Mouse (Mus musculus): ENCODE results near the gene Pnpla6. TPM values are rescaled to one million over a fixed set of nuclear protein-coding genes. Genes with fewer than 3 reads are reported as not detected.

Gene Pnpla6
- polyA plus RNA-seq, 1 experiment from 2014 or later, result 17.4 TPM

GRCm38 (mm10) chr8:3482240-3482740, 32.9 kb upstream of the Pnpla6 start:
- H3K4me2 ChIP-seq (replicated peaks; ENCODE audit: low read depth, low read length), result no peak overlapping the region
- no peaks in the 10 kb centered on the region for H3K36me3 ChIP-seq (ENCODE audit: control insufficient read depth, insufficient read depth, low read length)
- no peak for DNase-seq (ENCODE audit: low spot score)
- H3K27me3 ChIP-seq (ENCODE audit: control insufficient read depth, insufficient read depth, low read length), result no peaks in the 10 kb centered on the region
- no peak for ATAC-seq (ENCODE audit: low FRiP score)
- no peak overlapping the region for H3K4me3 ChIP-seq (ENCODE audit: low read depth, low read length)
- no peak overlapping the region for H3K9ac ChIP-seq (ENCODE audit: low read depth, low read length)
- 85% methylated on average over 22 of the region's 22 CpGs for WGBS
- H3K27ac ChIP-seq (ENCODE audit: low read depth, low read length), result no peak overlapping the region
- no peaks in the 10 kb centered on the region for H3K4me1 ChIP-seq (replicated peaks; ENCODE audit: control insufficient read depth, insufficient read depth, low read length)
- H3K9me3 ChIP-seq (ENCODE audit: control insufficient read depth, low read length), result no peaks in the 10 kb centered on the region

DNA sequence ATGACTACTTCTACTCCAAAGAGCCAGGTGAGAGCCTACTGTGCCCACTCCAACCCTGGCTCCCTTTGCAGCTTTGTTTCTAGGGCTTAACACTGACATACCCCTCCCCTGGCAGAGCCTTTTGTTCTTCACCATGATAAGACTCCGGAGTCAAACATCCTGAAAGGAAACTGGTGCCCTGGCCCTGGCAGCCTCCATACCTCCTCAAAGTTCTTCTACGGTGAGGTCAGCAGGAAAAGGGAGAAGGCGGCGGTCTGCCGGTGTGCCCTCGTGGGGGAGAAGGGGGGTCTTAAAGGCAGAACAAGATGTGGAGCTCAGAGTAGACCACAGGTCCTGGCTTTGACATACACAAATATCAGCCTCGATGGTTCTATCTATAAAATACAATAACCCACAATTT, 31.6 kb upstream of the Pnpla6 start:
- 91% methylated on average over 7 of the region's 7 CpGs for WGBS
- Histone ChIP-seq H3K4me2 (replicated peaks; ENCODE audit: low read depth, low read length) (no peak overlapping the region), H3K36me3 (ENCODE audit: control insufficient read depth, insufficient read depth, low read length) (no peaks in the 10 kb centered on the region)

DNA sequence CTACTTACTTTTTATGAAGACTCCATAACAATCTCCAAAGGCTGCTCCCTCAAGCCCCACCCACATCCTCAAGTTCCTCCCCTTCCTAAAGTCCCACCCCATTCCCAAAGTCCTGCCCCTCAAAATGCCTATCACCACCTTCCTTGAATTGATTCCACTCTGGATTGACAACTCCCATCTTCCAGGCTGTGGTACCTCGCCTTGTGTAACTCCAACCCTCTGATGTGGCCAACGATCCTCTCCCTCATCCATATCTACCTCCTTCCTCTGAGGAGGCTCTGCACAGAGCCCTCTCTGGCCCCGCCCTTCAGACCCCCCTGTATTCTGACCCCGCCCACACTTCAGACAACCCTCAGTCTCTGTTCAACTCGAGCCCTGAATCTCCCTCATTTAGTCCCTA, 30.0 kb upstream of the Pnpla6 start:
- H3K27ac ChIP-seq (ENCODE audit: low read depth, low read length), result no peak overlapping the region
- H3K9ac ChIP-seq (ENCODE audit: low read depth, low read length), result no peak overlapping the region
- no peaks in the 10 kb centered on the region for H3K9me3 ChIP-seq (ENCODE audit: control insufficient read depth, low read length)
- H3K4me2 ChIP-seq (replicated peaks; ENCODE audit: low read depth, low read length), result no peak overlapping the region
- H3K4me1 ChIP-seq (replicated peaks; ENCODE audit: control insufficient read depth, insufficient read depth, low read length), result no peaks in the 10 kb centered on the region
- H3K27me3 ChIP-seq (ENCODE audit: control insufficient read depth, insufficient read depth, low read length), result no peaks in the 10 kb centered on the region
- ATAC-seq (ENCODE audit: low FRiP score), result no peak
- no peak for DNase-seq (ENCODE audit: low spot score)
- WGBS, result 20% methylated on average over 5 of the region's 5 CpGs
- no peaks in the 10 kb centered on the region for H3K36me3 ChIP-seq (ENCODE audit: control insufficient read depth, insufficient read depth, low read length)
- no peak overlapping the region for H3K4me3 ChIP-seq (ENCODE audit: low read depth, low read length)

More for the DNA sequence above, 31.6 kb upstream of the Pnpla6 start:
- ATAC-seq (ENCODE audit: low FRiP score) (no peak), DNase-seq (ENCODE audit: low spot score) (no peak)
- Histone ChIP-seq H3K27ac (ENCODE audit: low read depth, low read length) (no peak overlapping the region), H3K4me3 (ENCODE audit: low read depth, low read length) (no peak overlapping the region), H3K9ac (ENCODE audit: low read depth, low read length) (no peak overlapping the region), H3K9me3 (ENCODE audit: control insufficient read depth, low read length) (no peaks in the 10 kb centered on the region), H3K4me1 (replicated peaks; ENCODE audit: control insufficient read depth, insufficient read depth, low read length) (no peaks in the 10 kb centered on the region), H3K27me3 (ENCODE audit: control insufficient read depth, insufficient read depth, low read length) (no peaks in the 10 kb centered on the region)

DNA sequence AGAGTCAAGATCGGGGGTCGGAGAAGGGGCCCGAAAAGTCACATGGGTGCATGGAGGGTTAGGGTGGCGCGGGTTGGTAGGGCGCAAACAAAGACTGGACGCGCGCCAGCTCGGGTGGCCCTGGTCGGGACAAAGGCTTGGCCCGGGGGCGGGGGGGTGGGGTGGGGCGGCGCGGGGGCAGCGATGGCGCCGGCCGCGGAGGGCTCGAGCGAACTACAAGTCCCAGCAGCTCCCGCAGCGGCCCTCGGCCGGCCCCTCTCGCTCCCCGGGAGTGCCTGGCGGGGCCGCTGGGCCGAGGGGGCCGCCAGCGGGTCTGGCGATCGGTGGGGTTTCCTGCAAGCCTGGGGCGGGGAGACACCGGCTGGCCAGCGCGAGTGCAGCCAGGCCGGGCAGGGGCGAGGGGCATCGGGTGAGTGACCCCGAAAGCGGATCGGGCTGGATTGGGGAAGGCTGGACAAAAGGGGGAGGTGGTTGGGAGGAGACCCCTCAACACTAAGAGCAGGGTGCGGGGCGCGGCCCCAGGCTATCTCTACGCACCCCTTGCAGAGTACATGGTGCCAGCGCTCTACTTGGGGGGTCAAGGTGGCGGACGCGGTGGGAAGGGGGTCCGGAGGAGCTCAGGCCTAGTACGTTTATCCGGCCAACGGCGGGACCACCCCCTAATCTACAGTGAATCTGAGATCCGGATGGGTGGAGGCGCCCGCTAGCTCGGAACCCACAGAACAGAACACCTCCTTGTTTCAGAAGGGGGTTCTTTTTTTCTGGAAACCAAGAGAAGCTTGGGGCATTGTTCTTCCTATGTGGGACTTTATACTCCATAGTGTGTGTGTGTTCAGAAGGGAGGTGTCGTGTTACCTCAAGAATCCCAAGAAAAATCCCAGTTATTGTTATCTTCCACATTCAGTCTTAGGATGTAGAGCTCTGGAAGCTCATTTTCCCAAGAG, 22.0 kb upstream of the Pnpla6 start, which contains the start of gene Zfp358:
Gene Zfp358 (plus strand): TSS at position 238 of the 944 bp plus-strand sequence.
- peak within 1 kb of the TSS; percentile 91 for H3K4me3 ChIP-seq (ENCODE audit: low read depth, low read length)
- H3K9ac ChIP-seq (ENCODE audit: low read depth, low read length), result peak within 1 kb of the TSS; percentile 98
- peak; percentile 89 for DNase-seq (ENCODE audit: low spot score)
- H3K27ac ChIP-seq (ENCODE audit: low read depth, low read length), result peak within 1 kb of the TSS; percentile 81
- ATAC-seq (ENCODE audit: low FRiP score), result peak; percentile 94
- H3K4me1 ChIP-seq (replicated peaks; ENCODE audit: control insufficient read depth, insufficient read depth, low read length), result no peaks in the 10 kb centered on the region
- peak within 1 kb of the TSS; percentile 68 for H3K4me2 ChIP-seq (replicated peaks; ENCODE audit: low read depth, low read length)
- H3K36me3 ChIP-seq (ENCODE audit: control insufficient read depth, insufficient read depth, low read length), result peaks cover 21% of the 10 kb centered on the region
- H3K27me3 ChIP-seq (ENCODE audit: control insufficient read depth, insufficient read depth, low read length), result no peaks in the 10 kb centered on the region
- peaks cover 2% of the 10 kb centered on the region; the same call in 1 of the 2 replicates for H3K9me3 ChIP-seq (ENCODE audit: control insufficient read depth, low read length)
- under 1% methylated on average over 39 of the region's 64 CpGs for WGBS

DNA sequence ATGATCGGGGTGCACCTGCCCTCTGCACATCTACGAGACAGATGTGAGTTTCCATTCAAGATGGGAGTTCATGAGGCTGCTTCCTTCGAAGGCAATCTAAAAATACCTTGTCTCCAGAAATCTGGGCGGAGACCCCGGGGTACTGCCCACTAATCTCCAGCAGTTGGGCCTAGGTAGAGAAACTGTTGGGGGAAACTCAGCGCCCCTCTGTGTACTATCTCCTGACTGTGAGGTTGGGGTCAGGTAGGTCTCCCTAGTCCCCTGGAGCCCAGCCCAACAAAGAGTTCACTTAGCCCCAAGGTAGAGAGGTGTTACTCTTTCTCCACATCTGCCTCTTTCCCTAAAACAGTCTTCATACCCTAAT, 21.4 kb upstream of the Pnpla6 start:
- no peaks in the 10 kb centered on the region for H3K27me3 ChIP-seq (ENCODE audit: control insufficient read depth, insufficient read depth, low read length)
- peaks cover 21% of the 10 kb centered on the region for H3K36me3 ChIP-seq (ENCODE audit: control insufficient read depth, insufficient read depth, low read length)
- WGBS, result 55% methylated on average over 6 of the region's 6 CpGs
- H3K27ac ChIP-seq (ENCODE audit: low read depth, low read length), result peak overlapping the region; percentile 81
- peak overlapping the region; percentile 98 for H3K9ac ChIP-seq (ENCODE audit: low read depth, low read length)
- ATAC-seq (ENCODE audit: low FRiP score), result no peak
- peaks cover 2% of the 10 kb centered on the region; the same call in 1 of the 2 replicates for H3K9me3 ChIP-seq (ENCODE audit: control insufficient read depth, low read length)
- H3K4me3 ChIP-seq (ENCODE audit: low read depth, low read length), result peak overlapping the region; percentile 91
- no peak for DNase-seq (ENCODE audit: low spot score)
- no peaks in the 10 kb centered on the region for H3K4me1 ChIP-seq (replicated peaks; ENCODE audit: control insufficient read depth, insufficient read depth, low read length)
- H3K4me2 ChIP-seq (replicated peaks; ENCODE audit: low read depth, low read length), result peak overlapping the region; percentile 68

DNA sequence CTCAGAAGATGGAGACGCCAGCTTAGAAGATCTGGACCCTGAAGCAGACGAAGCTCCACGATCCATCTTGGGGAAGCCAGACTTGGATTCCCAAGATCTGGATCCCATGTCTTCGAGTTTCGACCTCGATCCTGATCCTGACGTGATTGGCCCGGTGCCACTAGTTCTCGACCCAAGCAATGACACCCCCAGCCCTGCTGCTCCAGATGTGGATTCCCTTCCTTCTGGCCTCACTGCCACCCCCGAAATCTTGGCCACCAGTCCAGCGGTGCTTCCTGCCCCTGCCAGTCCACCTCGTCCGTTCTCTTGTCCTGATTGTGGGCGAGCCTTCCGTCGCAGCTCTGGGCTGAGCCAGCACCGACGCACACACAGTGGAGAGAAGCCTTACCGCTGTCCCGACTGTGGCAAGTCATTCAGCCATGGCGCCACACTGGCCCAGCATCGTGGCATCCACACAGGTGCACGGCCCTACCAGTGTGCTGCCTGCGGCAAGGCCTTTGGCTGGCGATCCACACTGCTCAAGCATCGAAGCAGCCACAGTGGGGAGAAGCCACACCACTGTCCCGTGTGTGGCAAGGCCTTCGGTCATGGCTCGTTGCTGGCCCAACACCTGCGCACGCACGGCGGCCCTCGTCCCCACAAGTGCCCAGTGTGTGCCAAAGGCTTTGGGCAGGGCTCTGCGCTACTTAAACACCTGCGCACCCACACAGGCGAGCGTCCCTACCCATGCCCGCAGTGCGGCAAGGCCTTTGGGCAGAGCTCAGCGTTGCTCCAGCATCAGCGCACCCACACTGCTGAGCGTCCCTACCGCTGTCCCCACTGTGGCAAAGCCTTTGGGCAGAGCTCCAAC, 19.4 kb upstream of the Pnpla6 start:
- Histone ChIP-seq H3K4me2 (replicated peaks; ENCODE audit: low read depth, low read length) (no peak overlapping the region), H3K9me3 (ENCODE audit: control insufficient read depth, low read length) (peaks cover 2% of the 10 kb centered on the region; the same call in 1 of the 2 replicates), H3K9ac (ENCODE audit: low read depth, low read length) (no peak overlapping the region), H3K27ac (ENCODE audit: low read depth, low read length) (no peak overlapping the region), H3K36me3 (ENCODE audit: control insufficient read depth, insufficient read depth, low read length) (peaks cover 21% of the 10 kb centered on the region), H3K4me3 (ENCODE audit: low read depth, low read length) (no peak overlapping the region), H3K27me3 (ENCODE audit: control insufficient read depth, insufficient read depth, low read length) (no peaks in the 10 kb centered on the region), H3K4me1 (replicated peaks; ENCODE audit: control insufficient read depth, insufficient read depth, low read length) (no peaks in the 10 kb centered on the region)
- WGBS, result 96% methylated on average over 44 of the region's 44 CpGs
- ATAC-seq (ENCODE audit: low FRiP score), result no peak
- DNase-seq (ENCODE audit: low spot score), result no peak

- 89% methylated on average over 15 of the region's 15 CpGs for WGBS
- Histone ChIP-seq H3K9me3 (ENCODE audit: control insufficient read depth, low read length) (peaks cover 2% of the 10 kb centered on the region; the same call in 1 of the 2 replicates), H3K36me3 (ENCODE audit: control insufficient read depth, insufficient read depth, low read length) (peaks cover 21% of the 10 kb centered on the region), H3K4me3 (ENCODE audit: low read depth, low read length) (no peak overlapping the region), H3K27me3 (ENCODE audit: control insufficient read depth, insufficient read depth, low read length) (no peaks in the 10 kb centered on the region), H3K4me1 (replicated peaks; ENCODE audit: control insufficient read depth, insufficient read depth, low read length) (no peaks in the 10 kb centered on the region), H3K4me2 (replicated peaks; ENCODE audit: low read depth, low read length) (no peak overlapping the region), H3K27ac (ENCODE audit: low read depth, low read length) (no peak overlapping the region), H3K9ac (ENCODE audit: low read depth, low read length) (no peak overlapping the region)
- ATAC-seq (ENCODE audit: low FRiP score), result no peak
- no peak for DNase-seq (ENCODE audit: low spot score)
These were observed 18.8 kb upstream of the Pnpla6 start for GRCm38 (mm10) chr8:3496428-3496748.

GRCm38 (mm10) chr8:3498583-3498982, 16.6 kb upstream of the Pnpla6 start:
- H3K4me3 ChIP-seq (ENCODE audit: low read depth, low read length), result no peak overlapping the region
- H3K4me1 ChIP-seq (replicated peaks; ENCODE audit: control insufficient read depth, insufficient read depth, low read length), result no peaks in the 10 kb centered on the region
- 86% methylated on average over 3 of the region's 3 CpGs for WGBS
- ATAC-seq (ENCODE audit: low FRiP score) (no peak), DNase-seq (ENCODE audit: low spot score) (no peak)
- H3K9me3 ChIP-seq (ENCODE audit: control insufficient read depth, low read length), result peaks cover 2% of the 10 kb centered on the region; the same call in 1 of the 2 replicates
- H3K36me3 ChIP-seq (ENCODE audit: control insufficient read depth, insufficient read depth, low read length), result peaks cover 21% of the 10 kb centered on the region
- no peak overlapping the region for H3K27ac ChIP-seq (ENCODE audit: low read depth, low read length)
- no peak overlapping the region for H3K4me2 ChIP-seq (replicated peaks; ENCODE audit: low read depth, low read length)
- no peaks in the 10 kb centered on the region for H3K27me3 ChIP-seq (ENCODE audit: control insufficient read depth, insufficient read depth, low read length)
- H3K9ac ChIP-seq (ENCODE audit: low read depth, low read length), result no peak overlapping the region

All from hindbrain, embryonic 11.5 days (tissue).